Mouse (Mus musculus): ENCODE data around the gene Eif3k.

DNA sequence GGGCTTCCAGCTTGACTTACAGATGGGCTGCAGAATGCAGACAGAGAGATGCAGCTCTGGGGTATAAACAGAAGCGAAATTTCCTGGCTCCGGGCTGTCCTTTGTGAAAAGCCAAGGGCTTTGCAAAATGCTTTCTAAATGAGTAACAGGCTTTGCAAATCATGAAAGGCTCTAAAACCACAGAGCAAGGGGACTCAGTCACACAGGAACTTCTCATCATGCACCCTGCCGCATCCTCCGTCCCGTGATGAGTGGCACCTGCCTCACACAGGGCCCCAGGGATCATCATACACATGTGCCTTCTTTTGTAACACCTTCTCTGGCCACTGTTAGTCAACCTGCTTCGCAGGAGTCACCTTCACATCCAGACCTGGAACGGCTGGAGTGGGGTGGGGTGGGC is 43.9 kb upstream of the Eif3k start:
- TF ChIP-seq USF1 (IDR thresholded peaks at IDR 0.05; ENCODE audit: low read depth), result no peak
- no peak for TF ChIP-seq CTCF (IDR thresholded peaks at IDR 0.05; ENCODE audit: control insufficient read depth, insufficient read depth, insufficient read length)
- no peak for TF ChIP-seq MYOG (IDR thresholded peaks at IDR 0.05; ENCODE audit: control insufficient read depth, extremely low read depth, insufficient read length)
- TF ChIP-seq CEBPB (IDR thresholded peaks at IDR 0.05; ENCODE audit: low read depth), result no peak
- no peak for TF ChIP-seq MYOD1 (IDR thresholded peaks at IDR 0.05; ENCODE audit: control insufficient read depth, insufficient read length, low read depth)

Measured in C2C12 (cell line).